Mouse (Mus musculus): Measurements from ENCODE around the gene Pigk.
"Not testable (repeated sequence)": the region's sequence is repeated elsewhere in the genome, so short reads cannot be mapped to it uniquely, and the experiment has no call there.

The Pigk gene

DNA sequence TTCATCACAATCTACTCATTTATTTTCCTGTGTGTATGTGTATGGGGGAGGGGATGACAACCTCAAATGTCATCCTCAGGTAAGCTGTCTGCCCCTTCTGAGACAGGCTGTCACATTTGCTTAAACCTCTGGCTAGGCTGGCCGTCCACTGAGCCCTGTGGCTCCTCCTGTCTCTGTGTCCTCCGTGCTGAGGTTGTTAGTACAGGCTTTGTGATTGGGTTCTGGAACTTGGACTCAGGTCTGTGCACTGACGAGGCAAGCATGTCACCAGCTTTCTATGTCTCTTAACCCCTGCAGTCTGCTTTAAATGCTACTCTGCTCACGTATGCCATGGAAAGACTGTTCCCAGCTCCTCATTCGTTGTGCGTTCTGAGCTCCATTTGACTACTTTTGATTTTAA is 62.5 kb downstream of the Pigk start:
- no peak for DNase-seq

DNA sequence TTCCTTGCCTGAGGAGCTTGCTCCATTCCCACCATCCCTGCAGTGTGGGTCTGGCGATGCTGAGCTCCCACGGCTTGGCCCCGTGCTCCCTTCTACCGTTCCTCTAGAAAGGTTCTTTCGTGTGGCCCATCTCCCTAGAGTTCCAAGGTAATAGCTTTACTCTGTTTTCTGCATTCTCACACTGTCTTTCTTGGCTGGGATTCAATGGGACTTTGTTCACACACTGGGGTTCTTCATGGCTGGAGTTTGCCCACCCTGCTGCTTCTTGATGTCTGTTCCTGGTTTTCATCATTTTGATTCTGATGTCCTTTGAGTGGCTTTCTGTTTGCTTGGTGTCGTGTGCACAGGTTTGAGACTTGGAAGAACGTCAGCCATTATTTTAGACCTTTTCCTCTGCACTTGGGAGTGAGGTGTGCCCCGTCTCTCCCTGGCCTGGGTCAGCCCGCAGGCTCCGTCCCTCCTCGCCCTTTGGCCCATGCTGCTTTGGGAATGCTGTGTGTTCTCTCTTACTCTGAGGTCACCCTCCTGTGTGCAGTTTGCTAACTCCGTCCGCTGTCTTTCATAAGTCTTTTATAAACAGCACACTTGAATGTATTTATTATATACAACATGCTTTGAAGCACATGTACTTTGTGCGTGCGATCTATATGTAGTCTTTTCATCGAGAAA is 63.1 kb downstream of the Pigk start:
- DNase-seq = no peak

DNA sequence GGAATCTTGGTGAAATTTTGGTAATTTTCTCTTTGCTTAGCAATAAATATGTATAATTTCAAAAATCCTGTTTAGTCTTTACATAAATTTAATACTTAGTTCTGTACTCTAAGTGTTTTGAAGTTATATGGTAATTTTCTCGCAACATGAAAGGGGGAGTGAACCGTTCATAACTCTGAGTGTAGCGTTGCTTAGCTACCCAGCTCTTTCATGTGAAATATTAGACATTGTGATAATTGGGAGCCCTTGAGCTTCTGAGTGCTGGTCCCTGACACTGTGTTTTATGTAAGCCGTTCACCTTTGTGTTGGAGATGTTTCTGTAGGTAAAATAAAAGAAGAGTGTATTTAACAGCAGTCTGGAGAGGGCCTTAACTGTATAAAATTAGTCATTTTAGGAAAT is 65.9 kb downstream of the Pigk start:
- no peak for DNase-seq

DNA sequence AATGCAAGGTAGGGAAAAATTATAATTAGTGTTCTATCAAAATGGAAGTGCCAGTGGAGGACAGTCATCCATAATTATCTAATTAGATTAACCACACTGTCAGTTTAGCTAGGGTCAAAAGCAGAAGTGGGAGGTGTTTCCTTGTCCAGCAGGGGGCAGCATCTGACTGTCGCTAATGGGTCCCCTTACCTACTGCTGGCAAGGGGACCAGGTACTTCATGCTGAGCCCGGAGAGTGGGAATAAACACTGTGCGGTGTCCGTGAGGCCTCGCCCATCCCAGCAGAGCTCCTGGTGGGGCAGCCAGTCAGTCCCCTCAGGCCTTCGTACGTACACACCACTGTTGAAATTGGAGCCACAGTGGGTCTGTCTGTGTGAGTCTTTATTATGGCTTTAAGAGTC is 69.9 kb downstream of the Pigk start:
- DNase-seq = peak; percentile 56

DNA sequence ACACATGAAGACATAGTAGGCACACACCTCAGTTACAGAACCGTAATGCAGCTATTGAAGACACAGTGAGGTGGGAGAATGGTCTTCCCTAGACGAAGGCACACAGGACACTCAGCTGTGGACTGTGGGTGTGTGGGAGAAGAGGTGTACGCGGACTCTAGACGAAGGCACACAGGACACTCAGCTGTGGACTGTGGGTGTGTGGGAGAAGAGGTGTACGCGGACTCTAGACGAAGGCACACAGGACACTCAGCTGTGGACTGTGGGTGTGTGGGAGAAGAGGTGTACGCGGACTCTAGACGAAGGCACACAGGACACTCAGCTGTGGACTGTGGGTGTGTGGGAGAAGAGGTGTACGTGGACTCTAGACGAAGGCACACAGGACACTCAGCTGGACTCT is 70.5 kb downstream of the Pigk start:
- DNase-seq = not testable (repeated sequence)

DNA sequence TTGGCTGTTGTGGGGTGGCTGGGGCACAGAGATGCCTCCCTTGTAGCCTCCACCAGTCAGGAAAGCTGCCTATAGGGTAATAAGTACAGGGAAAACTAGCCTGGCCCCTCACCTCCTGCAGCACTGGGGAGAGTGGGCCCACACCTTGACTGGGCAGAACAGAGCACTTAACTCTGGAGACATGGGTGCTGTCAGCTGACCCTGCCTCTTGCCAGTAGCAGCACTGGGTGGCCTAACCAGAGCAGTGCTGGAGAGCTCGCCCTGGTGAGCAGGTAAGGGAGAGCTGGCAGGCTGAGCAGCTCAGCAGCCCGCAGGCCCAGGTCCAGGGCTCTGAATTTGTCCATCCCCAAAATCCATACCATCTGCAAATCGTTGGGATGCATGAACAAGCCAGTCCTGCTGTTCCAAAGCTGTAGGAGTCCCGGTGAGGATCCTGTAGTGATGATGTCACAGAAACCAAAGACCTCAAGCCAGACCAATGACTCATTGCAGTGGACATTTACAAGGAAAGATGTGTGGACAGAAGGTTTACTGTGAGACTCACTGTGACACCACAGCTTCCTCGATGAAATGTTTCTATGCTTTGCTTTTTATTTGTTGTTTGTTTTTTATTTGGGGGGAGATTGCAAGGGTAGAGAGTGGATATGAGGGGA is 74.5 kb downstream of the Pigk start:
- not testable (repeated sequence) for DNase-seq

DNA sequence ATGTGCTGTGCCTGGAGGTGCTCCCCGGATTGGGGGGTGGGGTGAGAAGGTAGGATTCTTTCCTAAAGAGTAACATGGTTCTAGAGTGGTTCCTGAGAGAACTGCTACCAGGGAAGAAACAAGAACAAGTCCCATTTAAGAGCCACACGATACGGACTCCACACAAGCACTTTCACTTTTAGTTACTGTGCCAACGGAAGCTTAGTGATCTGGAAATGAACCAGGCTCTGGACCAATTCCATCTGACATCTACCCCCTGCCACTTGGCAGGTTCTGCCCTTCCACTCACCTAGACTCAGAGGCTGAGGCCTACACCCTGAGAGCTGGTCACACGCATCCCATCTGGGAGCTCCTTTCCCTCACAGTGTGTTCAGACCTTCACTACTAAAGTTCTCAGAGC is 78.7 kb downstream of the Pigk start:
- no peak for DNase-seq

DNA sequence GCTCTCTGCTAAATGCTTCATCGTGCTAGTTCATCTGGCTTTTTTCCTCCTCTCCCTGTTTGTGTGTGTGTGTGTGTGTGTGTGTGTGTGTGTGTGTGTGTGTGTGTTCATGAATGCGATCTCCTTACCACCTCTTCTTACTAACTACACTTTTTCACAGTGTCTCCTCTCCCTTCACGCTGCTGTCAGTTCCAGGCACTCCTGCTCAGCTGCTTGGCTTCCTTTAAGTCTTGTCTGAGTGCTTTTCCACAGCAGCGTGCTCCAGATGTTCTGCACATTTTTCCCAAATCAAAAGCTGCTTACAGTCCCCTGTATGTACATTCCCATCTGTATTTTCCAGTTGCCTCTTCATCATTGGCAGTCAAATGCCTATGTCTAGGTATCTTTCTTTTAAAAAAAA is 79.1 kb downstream of the Pigk start:
- no peak for DNase-seq

DNA sequence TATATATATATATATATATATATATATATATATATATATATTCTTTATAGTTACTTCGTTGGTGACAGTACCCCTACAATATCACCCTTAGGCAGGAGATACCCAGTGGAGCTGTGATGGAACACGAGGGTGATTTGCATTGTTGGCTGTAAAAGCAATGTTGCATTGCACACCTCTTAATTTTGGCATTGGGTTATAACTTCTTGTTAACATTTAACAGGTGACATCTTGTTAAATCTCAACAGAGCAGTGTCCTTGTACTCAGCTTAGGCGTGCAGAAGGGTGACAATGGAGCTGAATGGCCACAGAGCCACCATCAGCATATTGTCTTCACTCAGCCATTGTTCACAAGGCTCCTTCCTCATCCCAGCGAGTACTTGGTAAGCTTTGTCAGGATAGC is 82.3 kb downstream of the Pigk start:
- no peak for DNase-seq

DNA sequence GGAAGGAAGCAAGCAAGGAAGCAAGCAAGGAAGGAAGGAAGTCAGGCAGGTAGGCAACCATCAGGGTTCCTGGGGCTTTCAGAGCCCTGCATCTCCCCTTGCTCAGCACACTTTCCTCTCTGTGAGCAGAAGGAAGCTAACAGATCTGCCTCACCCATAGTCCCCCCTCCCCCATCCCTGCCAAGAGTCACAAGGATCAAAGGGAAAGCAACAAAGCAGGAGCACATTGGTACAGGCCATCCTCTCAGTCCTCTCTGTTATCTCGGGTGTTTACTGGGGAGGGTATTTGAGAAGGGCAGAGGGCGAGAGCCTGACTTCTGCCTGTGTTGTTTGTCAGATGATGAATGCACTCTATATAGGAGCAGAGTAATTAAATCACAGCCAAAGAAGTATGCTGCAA is 83.5 kb downstream of the Pigk start:
- DNase-seq = no peak

DNA sequence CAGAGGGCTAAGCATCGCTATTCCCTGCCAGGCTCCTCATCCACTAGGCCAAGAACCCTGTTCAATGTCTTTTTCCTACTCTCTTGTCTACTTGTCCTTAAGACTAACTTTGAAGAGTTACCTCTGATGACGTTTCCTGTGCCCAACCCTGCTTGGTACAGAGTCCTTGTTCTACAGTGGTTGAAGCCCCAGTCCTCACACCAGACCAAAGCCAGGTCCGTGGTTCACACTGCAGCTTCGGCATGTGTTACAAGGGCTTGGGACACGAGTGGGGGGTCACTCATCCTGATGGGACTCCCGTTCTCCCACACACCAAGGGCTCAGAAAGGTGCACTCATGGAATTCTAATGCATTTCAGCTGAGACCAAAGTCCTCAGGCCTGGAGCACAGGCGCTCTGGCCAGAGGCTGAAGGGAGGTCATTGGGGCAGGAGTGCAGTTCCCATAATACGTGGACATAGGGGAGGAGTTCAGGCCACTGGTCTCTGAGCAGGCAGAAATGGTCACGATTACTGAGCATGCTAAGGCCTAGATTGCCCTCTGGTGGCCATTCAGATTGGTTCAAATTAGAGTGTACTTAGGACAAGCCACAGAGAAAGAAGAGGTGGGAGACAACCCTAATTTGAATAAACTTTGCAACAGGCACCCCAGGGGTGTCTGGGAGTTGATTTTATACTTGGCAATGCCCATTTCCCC is 86.0 kb downstream of the Pigk start:
- DNase-seq = no peak

DNA sequence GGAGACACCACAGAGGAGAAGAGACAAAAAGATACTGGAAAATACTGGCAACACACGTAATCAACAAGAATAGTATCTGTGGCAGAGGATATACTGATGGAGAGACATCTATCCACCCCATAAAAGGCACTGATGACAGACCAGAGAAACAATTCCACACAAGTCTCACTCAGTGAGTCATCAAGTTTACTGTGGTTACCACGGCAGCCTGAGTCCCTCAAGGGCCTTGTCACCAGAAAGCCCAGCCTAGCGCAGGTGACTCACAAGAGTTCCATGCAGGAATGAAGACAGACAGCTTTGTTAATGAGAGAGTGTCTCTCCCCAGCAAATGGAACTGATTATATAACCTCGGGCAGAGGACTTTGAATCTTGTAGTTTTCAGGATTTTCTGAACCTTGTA is 100.0 kb downstream of the Pigk start:
- no peak for DNase-seq

DNA sequence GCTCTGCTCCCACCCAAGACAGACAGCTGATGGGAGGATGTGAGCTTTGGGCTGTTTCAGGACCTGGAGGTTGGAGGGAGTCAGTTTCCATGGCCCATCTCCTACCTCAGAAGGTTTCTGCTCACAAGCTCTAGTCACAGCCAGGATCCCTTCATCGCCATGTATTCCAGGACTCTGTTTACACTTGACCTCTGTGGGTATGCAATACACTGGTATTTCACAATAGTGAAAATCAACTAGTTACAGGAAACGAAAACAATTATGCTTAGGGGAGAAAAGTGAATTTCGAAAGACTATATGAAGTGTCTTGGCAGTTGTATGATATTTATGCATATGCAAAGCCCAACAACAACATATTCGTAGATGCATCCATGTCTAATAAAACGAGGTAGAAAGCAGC is 101.2 kb downstream of the Pigk start:
- no peak for DNase-seq

DNA sequence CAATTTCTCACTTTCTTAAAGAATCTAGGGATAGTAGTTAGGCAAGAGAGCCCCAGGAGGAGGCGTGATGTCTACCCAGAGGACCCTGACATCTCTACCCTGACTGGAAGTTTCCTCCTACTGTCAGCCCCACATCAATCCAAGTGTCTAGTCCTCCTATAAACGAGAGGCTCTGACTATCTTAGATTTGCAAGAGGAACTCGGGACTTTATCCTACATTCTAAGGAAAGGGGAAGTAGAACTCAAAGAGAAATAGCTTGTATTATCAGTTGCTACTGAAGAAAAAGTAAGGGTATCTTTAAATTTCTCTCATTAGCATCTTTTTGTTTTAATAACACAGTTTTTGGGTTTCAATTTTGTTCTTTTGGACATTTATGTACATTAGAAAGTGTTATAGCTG is 106.5 kb downstream of the Pigk start:
- no peak for DNase-seq

DNA sequence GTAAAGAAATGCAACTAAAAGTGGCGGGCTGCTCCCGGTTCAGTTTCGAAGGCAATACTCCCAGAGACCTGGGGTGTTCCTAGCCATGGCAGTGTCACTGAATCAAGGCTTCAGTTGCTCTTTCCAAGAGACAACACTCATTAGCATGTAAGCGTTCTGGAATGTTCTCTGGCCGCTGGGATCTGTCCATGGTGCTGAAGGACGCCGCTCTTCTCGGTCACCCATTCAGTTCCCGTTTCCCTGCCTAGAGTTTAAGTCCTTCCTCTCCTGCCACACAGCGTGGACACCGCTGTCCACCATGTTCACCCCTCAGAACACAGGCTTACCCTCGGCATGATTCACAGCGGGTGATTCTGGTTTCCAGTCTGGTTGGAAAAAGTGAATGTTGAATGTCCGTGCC is 107.3 kb downstream of the Pigk start:
- DNase-seq = no peak

DNA sequence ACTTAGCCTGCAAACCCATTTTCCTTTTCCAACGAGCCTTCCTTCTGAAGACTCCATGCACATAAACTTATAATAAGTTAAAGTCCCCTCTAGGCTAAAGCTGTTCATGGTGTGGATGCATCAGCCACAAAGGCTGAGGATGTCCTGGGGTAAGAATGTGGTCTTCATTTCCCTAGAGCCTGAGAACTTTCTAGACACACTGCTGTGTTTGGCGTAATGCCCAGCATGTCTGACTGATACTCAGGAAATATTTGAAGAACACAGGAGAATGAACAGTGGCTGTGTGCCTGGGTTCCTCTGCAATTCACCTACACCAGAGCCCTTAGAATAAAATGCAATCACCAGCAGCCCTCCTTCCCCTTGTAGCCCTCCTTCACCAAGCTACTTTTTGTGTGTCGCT is 117.5 kb downstream of the Pigk start:
- DNase-seq = no peak

DNA sequence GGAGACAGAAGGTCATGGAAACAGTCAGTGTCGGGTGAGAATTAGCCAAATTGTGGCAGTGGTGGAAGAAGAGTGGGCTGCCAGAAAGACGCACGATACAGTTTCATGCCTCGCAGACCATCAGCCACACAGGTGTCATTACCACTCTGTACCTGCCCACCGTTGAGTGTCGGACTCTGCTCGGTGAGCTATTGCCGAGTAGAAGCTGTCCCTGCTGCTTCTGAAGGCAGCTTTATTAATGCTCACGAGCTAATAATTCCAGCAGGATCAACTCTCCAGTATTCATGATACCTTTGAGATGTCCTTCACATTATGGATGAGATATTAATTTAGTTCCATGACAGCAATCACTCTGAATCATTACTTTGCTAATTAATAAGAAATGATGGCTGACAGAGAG is 118.1 kb downstream of the Pigk start:
- no peak for DNase-seq

DNA sequence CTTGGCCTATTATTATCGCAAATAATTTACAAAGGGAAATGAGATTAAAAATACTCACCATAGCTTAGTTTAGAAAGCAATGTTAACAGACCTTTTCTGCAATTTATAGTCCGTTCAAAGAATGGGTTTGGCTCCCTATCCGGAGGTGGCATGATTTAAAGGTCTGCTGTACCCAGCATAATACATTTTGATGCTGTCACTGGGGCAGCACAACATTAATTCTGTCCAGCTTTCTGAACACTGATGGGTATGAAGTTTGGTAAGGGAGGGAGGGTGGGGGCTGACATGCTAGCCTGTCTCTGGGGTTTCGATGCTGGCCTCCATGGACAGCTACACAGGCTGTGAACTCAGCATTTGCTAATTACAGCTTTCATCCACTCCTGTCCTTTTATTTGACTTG is 118.5 kb downstream of the Pigk start:
- DNase-seq = no peak

DNA sequence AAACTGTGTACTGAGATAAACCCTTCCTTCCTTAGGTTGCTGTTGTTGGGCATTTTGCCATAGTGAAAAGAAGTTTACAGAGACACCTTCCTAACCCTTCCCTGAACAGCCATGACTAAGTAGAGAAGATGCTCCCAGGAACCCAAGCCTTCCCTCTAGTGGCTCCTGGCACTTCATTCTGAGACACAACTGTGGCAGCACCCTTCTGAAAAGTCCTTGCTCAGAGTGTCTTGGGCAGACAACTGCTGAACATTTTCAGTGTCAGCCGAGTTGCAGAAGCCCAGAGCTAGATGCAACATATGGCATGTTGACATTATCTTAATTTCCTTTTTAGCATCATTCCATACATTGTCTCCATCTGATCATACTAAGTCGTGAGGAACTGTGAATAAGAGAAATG is 123.5 kb downstream of the Pigk start:
- no peak for DNase-seq

DNA sequence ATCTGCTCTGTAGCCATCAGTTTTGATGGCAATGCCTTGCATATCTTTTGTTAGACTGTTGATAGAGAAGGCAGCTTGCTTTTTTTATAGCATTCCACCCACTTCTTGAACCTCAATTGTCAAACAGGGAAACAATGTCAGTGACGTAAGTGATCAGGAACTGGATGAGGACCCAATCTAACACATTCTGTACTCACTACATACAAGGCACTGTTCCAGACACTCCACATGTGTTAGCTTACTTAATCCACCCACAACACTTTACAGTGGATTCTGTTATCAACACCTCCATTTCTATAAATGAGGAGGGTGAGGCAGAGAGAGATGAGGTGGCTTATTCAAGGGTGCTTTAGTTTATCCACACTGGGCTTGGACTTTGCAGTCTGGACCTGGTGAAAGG is 124.0 kb downstream of the Pigk start:
- no peak for DNase-seq

DNA sequence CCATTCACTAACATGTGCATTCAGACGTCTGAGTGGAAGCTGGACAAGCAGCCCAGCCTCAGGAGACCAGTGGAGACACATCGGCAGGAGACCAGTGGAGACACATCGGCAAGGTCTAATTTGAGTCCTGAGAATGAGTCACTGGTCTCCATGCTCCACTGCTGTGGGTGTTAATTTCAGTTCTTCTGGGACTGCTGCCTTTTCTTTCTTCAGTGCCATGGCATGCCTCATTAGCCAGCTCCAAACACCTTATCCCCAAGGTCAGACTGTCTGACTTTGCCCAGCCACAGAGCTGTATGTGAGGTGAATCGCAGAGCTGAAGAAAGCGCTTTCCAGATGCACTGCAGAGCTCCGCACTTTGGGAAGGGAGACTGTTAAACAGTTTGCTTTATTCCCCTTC is 127.4 kb downstream of the Pigk start:
- DNase-seq = no peak

DNA sequence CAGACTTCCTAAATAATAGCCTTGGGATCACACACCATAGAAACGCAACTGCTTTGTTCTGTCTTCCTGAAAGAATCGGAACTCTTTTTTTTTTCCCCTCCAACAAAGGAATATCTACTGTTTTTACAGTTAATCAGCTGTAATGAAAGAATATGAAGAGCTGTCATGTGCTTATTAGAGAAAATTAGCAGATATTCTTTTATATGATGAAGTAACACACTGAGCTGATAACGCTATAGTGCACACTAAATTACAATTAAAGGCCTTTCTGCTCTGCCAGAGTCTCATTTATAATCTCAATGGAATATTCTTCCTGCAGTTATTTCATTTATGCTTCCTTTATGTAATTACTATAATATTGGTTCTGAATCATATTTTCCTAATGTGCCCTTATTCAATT is 128.7 kb downstream of the Pigk start:
- no peak for DNase-seq

DNA sequence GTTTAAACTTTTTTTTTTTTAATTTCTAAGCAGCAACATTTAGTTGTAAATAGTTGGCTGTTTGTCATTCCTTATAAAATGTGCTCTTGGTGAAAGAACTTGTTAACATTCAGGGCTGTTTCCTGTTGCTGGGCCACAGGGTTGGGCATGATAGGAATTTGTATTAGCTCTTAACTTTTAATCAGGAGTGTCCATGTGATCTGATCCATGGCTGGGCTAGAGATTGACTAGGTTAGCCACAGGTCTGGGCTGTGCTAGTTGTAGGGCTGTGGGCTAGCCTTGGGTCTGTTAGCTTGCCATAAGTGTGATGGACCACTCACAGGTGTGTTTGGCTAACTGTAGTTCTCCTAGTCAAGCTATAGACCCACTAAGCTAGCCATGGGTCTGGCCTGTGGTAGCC is 130.0 kb downstream of the Pigk start:
- no peak for DNase-seq

DNA sequence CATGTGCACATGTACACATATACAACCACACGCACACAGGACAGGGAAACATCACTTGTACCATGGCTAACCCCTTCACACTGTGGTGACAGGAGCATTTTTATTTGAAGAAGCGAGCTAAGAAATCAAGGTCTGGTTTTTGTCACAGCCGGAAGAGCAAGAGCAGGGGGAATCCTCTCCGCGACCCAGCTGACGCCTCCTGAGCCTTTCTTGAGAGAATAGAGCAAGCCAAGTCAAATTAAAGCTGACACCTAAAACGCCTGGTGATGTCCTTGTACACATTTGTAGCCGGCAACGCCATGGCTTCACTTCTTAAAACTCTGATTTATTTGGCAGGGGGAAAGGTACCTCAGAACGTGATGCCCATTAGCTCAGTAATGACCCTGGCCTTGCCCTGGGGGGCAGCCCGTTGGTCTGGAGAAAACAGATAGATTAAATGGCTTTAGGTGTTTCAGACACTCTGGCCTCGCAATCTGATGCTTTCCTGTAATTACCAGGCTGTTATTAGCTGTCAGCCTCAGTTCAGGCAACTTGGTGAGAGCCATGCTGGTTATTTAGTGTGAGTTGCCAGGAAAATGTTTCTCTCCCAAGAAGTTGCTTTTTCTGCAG is 141.2 kb downstream of the Pigk start:
- no peak for DNase-seq
